Mouse (Mus musculus): Measurements from ENCODE around the gene Camk2g. TPM values are rescaled to one million over a fixed set of nuclear protein-coding genes. Genes with fewer than 3 reads are reported as not detected.

Camk2g gene
- polyA plus RNA-seq, 1 experiment: 57.2 TPM

DNA sequence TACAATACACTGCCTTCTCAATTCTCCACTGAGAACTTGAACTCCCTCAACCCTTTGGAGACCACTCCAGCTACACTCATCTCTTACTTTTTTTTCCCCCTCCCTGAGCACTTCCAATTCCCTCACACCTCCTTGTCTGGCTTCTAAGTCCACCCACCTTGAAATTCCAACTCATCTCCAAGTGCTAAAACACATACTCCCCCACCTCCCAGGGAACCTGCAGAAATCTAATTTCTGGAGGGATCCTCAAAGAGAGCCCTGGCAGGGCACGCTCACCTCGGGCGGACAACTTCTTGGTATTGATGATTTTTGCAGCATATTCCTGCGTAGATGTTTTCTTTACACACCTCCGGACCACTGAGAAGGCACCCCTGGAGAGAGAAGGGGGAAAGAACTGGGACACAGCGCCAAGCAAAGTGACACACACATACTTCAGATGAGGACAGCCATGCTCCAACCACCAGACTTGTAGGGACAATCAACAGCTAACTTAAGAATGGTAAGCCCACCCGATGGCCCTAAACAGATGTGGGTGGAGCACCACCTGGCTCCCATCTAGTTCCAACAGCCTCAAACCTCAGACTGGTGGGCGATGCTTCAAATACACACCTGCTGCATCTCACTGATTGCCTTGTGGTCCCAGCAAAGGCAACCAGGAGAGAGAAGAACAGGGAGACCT lies 1.5 kb downstream of the Camk2g start:
- Histone ChIP-seq H3K27me3 (ENCODE audit: control insufficient read depth, insufficient read depth, insufficient read length) (no peaks in the 10 kb centered on the region), H3K79me2 (ENCODE audit: control insufficient read depth, insufficient read depth) (peaks cover 56% of the 10 kb centered on the region), H3K4me2 (ENCODE audit: low read depth) (peak overlapping the region; percentile 85), H3K4me3 (peak overlapping the region; percentile 41), H3ac (ENCODE audit: control insufficient read depth, insufficient read length) (no peak overlapping the region), H3K36me3 (ENCODE audit: control insufficient read depth, insufficient read depth) (peaks cover 19% of the 10 kb centered on the region)
- TF ChIP-seq SRF (IDR thresholded peaks at IDR 0.05; ENCODE audit: control insufficient read depth, insufficient read length, low read depth) (no peak), MYOD1 (IDR thresholded peaks at IDR 0.05; ENCODE audit: control insufficient read depth in 1 of 3, insufficient read length in 2 of 3, low read depth in 2 of 3) (peak in 1 of 3 experiments; percentile 17)

DNA sequence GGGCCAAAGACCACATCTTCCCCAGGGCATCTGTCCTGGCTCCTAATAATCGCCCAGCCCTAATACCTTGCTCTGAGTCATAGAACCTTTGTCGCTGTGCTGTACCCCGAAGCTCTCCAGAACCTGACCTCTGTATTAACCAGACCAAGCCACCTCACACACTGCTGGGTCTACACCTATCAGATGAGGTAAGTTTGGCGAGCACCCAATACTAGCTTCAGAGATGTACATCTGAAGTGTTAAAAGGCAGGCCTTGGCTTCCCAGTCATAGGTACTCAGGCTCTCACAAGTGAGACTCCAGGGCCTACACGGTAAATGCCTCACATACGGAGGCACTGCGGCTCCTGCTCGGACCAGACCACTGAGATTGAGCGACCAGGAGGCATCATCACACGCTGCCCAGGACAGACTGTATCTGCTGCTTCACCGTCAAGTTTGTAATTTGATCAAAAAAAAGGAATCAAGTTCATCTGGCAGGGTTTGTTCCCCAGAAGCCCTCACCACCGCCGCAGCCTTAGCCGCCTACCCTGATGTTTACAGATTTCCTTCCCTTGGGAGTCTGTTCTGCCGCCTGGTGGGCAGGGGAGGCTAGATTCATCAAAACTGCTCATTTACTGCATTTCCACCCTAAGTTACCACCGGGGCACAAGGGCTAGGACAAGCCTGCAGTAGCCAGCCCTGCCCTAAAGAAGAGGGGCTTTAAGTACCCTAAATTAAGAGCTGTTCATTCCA lies 2.2 kb downstream of the Camk2g start:
- Histone ChIP-seq H3K4me2 (ENCODE audit: low read depth) (peak overlapping the region; percentile 85), H3K36me3 (ENCODE audit: control insufficient read depth, insufficient read depth) (peaks cover 20% of the 10 kb centered on the region), H3K27me3 (ENCODE audit: control insufficient read depth, insufficient read depth, insufficient read length) (no peaks in the 10 kb centered on the region), H3K4me3 (peak overlapping the region; percentile 41), H3K79me2 (ENCODE audit: control insufficient read depth, insufficient read depth) (peaks cover 64% of the 10 kb centered on the region), H3ac (ENCODE audit: control insufficient read depth, insufficient read length) (no peak overlapping the region)
- no peak for TF ChIP-seq REST (IDR thresholded peaks at IDR 0.05; ENCODE audit: insufficient read depth, insufficient read length)
- TF ChIP-seq CEBPB (IDR thresholded peaks at IDR 0.05; ENCODE audit: insufficient read depth, poor library complexity, severe bottlenecking): no peak
- TF ChIP-seq USF1 (IDR thresholded peaks at IDR 0.05; ENCODE audit: low read depth): no peak
- no peak for TF ChIP-seq SRF (IDR thresholded peaks at IDR 0.05; ENCODE audit: control insufficient read depth, insufficient read length, low read depth)
- no peak for TF ChIP-seq POLR2AphosphoS2 (IDR thresholded peaks at IDR 0.05; ENCODE audit: insufficient read length, low read depth)
- no peak for TF ChIP-seq MYOG (IDR thresholded peaks at IDR 0.05; ENCODE audit: control insufficient read depth in 1 of 3, insufficient read depth in 1 of 3, insufficient read length in 2 of 3, low read depth in 2 of 3)
- no peak for TF ChIP-seq TCF12 (IDR thresholded peaks at IDR 0.05; ENCODE audit: insufficient read depth, poor library complexity, severe bottlenecking)
- no peak for TF ChIP-seq E2F4 (IDR thresholded peaks at IDR 0.05; ENCODE audit: insufficient read depth)
- TF ChIP-seq POLR2A (IDR thresholded peaks at IDR 0.05; ENCODE audit: insufficient read length, low read depth): no peak
- no peak for TF ChIP-seq MYOD1 (IDR thresholded peaks at IDR 0.05; ENCODE audit: control insufficient read depth in 1 of 3, insufficient read length in 2 of 3, low read depth in 2 of 3)
- TF ChIP-seq TCF3 (IDR thresholded peaks at IDR 0.05; ENCODE audit: insufficient read length, low read depth): no peak
- no peak for TF ChIP-seq MAX (IDR thresholded peaks at IDR 0.05; ENCODE audit: low read depth)

DNA sequence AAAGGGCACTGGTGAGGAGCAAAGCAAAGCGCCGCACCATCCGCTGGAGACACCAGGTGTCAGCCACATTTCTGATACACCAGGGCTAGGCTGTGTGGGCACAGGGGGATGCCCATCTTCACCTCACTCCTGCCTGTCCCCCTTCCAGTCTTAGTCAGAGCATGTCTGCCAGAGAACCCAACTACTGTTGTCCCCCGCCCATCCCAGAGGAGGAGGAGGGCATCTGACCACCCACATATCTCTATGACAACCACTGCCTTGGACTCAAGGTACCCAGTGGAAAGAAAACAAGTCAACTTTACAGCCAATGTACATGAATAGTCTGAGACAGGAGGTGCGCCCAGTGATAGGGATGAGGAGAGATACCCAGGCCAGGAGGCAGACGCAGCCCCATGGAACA lies 2.9 kb downstream of the Camk2g start:
- no peak overlapping the region for H3ac ChIP-seq (ENCODE audit: control insufficient read depth, insufficient read length)
- H3K4me3 ChIP-seq: peak overlapping the region; percentile 41
- H3K27me3 ChIP-seq (ENCODE audit: control insufficient read depth, insufficient read depth, insufficient read length): no peaks in the 10 kb centered on the region
- peaks cover 25% of the 10 kb centered on the region for H3K36me3 ChIP-seq (ENCODE audit: control insufficient read depth, insufficient read depth)
- H3K79me2 ChIP-seq (ENCODE audit: control insufficient read depth, insufficient read depth): peaks cover 70% of the 10 kb centered on the region
- H3K4me2 ChIP-seq (ENCODE audit: low read depth): peak overlapping the region; percentile 85
- TF ChIP-seq TCF12 (IDR thresholded peaks at IDR 0.05; ENCODE audit: insufficient read depth, poor library complexity, severe bottlenecking): no peak
- TF ChIP-seq CEBPB (IDR thresholded peaks at IDR 0.05; ENCODE audit: insufficient read depth, poor library complexity, severe bottlenecking): no peak
- no peak for TF ChIP-seq E2F4 (IDR thresholded peaks at IDR 0.05; ENCODE audit: insufficient read depth)
- TF ChIP-seq MAX (IDR thresholded peaks at IDR 0.05; ENCODE audit: low read depth): no peak
- no peak for TF ChIP-seq REST (IDR thresholded peaks at IDR 0.05; ENCODE audit: insufficient read depth, insufficient read length)
- TF ChIP-seq USF1 (IDR thresholded peaks at IDR 0.05; ENCODE audit: low read depth): no peak
- no peak for TF ChIP-seq SRF (IDR thresholded peaks at IDR 0.05; ENCODE audit: control insufficient read depth, insufficient read length, low read depth)
- TF ChIP-seq MYOD1 (IDR thresholded peaks at IDR 0.05; ENCODE audit: control insufficient read depth in 1 of 3, insufficient read length in 2 of 3, low read depth in 2 of 3): no peak
- TF ChIP-seq POLR2AphosphoS2 (IDR thresholded peaks at IDR 0.05; ENCODE audit: insufficient read length, low read depth): no peak
- TF ChIP-seq MYOG (IDR thresholded peaks at IDR 0.05; ENCODE audit: control insufficient read depth in 1 of 3, insufficient read depth in 1 of 3, insufficient read length in 2 of 3, low read depth in 2 of 3): no peak
- no peak for TF ChIP-seq POLR2A (IDR thresholded peaks at IDR 0.05; ENCODE audit: insufficient read length, low read depth)
- TF ChIP-seq TCF3 (IDR thresholded peaks at IDR 0.05; ENCODE audit: insufficient read length, low read depth): no peak

DNA sequence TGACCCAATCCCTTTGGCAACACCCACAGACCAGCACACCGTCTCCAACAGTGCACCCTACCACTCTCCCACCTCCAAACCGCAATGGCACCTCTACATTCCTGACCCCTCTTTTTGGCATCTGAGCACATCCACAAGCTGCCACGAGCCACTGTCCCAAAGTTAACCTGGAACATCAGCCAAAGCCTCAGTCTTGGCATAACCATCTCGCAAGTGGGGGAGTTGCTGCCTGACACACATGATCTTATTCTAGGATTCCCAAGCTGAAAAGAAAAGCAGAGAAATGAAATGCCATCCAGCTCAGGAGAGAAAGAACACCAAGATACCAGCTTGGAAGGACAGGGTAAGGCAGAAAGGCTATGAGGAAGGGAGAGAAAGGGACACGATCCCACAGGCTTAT lies 3.4 kb downstream of the Camk2g start:
- Histone ChIP-seq H3K79me2 (ENCODE audit: control insufficient read depth, insufficient read depth) (peaks cover 76% of the 10 kb centered on the region), H3K4me3 (no peak overlapping the region), H3ac (ENCODE audit: control insufficient read depth, insufficient read length) (no peak overlapping the region), H3K4me2 (ENCODE audit: low read depth) (peak overlapping the region; percentile 9), H3K27me3 (ENCODE audit: control insufficient read depth, insufficient read depth, insufficient read length) (no peaks in the 10 kb centered on the region), H3K36me3 (ENCODE audit: control insufficient read depth, insufficient read depth) (peaks cover 25% of the 10 kb centered on the region)
- TF ChIP-seq POLR2AphosphoS2 (IDR thresholded peaks at IDR 0.05; ENCODE audit: insufficient read length, low read depth) (no peak), REST (IDR thresholded peaks at IDR 0.05; ENCODE audit: insufficient read depth, insufficient read length) (no peak), POLR2A (IDR thresholded peaks at IDR 0.05; ENCODE audit: insufficient read length, low read depth) (no peak), TCF3 (IDR thresholded peaks at IDR 0.05; ENCODE audit: insufficient read length, low read depth) (no peak), USF1 (IDR thresholded peaks at IDR 0.05; ENCODE audit: low read depth) (no peak), CEBPB (IDR thresholded peaks at IDR 0.05; ENCODE audit: insufficient read depth, poor library complexity, severe bottlenecking) (no peak), MYOG (IDR thresholded peaks at IDR 0.05; ENCODE audit: control insufficient read depth in 1 of 3, insufficient read depth in 1 of 3, insufficient read length in 2 of 3, low read depth in 2 of 3) (no peak), TCF12 (IDR thresholded peaks at IDR 0.05; ENCODE audit: insufficient read depth, poor library complexity, severe bottlenecking) (no peak), MYOD1 (IDR thresholded peaks at IDR 0.05; ENCODE audit: control insufficient read depth in 1 of 3, insufficient read length in 2 of 3, low read depth in 2 of 3) (no peak), MAX (IDR thresholded peaks at IDR 0.05; ENCODE audit: low read depth) (no peak), E2F4 (IDR thresholded peaks at IDR 0.05; ENCODE audit: insufficient read depth) (no peak), SRF (IDR thresholded peaks at IDR 0.05; ENCODE audit: control insufficient read depth, insufficient read length, low read depth) (no peak)

Measured in myocyte (in vitro differentiated cells).